Mouse (Mus musculus) CH12.LX (cell line): ENCODE results near the gene Dgcr2. TPM values are rescaled to one million over a fixed set of nuclear protein-coding genes. Genes with fewer than 3 reads are reported as not detected.

Source experiments
- DNase-seq: peaks from one replicate; pipeline ENCODE4 v3.0.0-alpha.2; 2013; ENCODE audit errors: extremely low read depth
- H3K27ac ChIP-seq: 2 replicates; pipeline ENCODE4 v1.5.1; 2012; ENCODE audit warnings: low read depth, mild to moderate bottlenecking, control low read depth, moderate library complexity; ENCODE audit not compliant: insufficient read depth
- H3K27me3 ChIP-seq: replicated peaks from 2 replicates; pipeline ENCODE3; 2012; ENCODE audit warnings: inconsistent platforms
- H3K36me3 ChIP-seq, 2 experiments: replicated peaks in 1 of 2; 2 replicates each; pipeline versions ENCODE3 to v1.6.1; 2012; ENCODE audit warnings: inconsistent platforms in 1 of 2, low read length in 1 of 2, mild to moderate bottlenecking in 1 of 2, mixed read lengths in 1 of 2, moderate library complexity in 1 of 2; ENCODE audit not compliant: control insufficient read depth in 1 of 2, insufficient read depth in 1 of 2
- H3K4me1 ChIP-seq, 2 experiments: 2 replicates each; pipeline ENCODE4 v1.6.1; 2012; ENCODE audit warnings: inconsistent platforms in 1 of 2, moderate library complexity in 1 of 2; ENCODE audit not compliant: insufficient read depth in 2 of 2, control insufficient read depth in 1 of 2
- H3K4me2 ChIP-seq: 2 replicates; pipeline ENCODE4 v1.6.1; 2012; ENCODE audit warnings: low read depth, mild to moderate bottlenecking, control low read depth; ENCODE audit not compliant: poor library complexity, insufficient read depth, severe bottlenecking
- H3K4me3 ChIP-seq, 3 experiments: fragments of 150-350 bp in 1 of 3; sonication (generic) in 1 of 3; replicated peaks in 1 of 3; 2 replicates each; pipeline versions ENCODE3 to v1.5.1; 2011 to 2012; ENCODE audit warnings: low read depth in 2 of 3, low read length in 2 of 3, mild to moderate bottlenecking in 2 of 3, moderate library complexity in 2 of 3, control low read depth in 1 of 3, improper control_type of control experiment in 1 of 3, inconsistent platforms in 1 of 3, mixed read lengths in 1 of 3; ENCODE audit not compliant: poor library complexity in 1 of 3
- H3K79me2 ChIP-seq: replicated peaks from 2 replicates; pipeline ENCODE4 v1.6.1; 2012; ENCODE audit warnings: mild to moderate bottlenecking, moderate library complexity; ENCODE audit not compliant: control insufficient read depth, poor library complexity, insufficient read depth, severe bottlenecking; ENCODE audit errors: extremely low read depth
- H3K9ac ChIP-seq: 2 replicates; pipeline ENCODE4 v1.6.1; 2012; ENCODE audit warnings: low read depth, mild to moderate bottlenecking, control low read depth, moderate library complexity; ENCODE audit not compliant: insufficient read depth
- H3K9me3 ChIP-seq: replicated peaks from 2 replicates; pipeline ENCODE3; 2012; ENCODE audit warnings: low read length, inconsistent platforms, mixed read lengths
- BHLHE40 ChIP-seq: IDR thresholded peaks from 2 replicates; pipeline ENCODE4 v1.6.1; 2011; ENCODE audit warnings: mild to moderate bottlenecking, low read depth, low read length, improper control_type of control experiment
- EP300 ChIP-seq: IDR thresholded peaks from 2 replicates; pipeline ENCODE4 v1.6.1; 2011; ENCODE audit warnings: low read length, improper control_type of control experiment
- ETS1 ChIP-seq: conservative IDR thresholded peaks from 2 replicates; pipeline ENCODE4 v1.6.1; 2012; ENCODE audit warnings: low read depth, mild to moderate bottlenecking, inconsistent platforms, low read length, improper control_type of control experiment, moderate library complexity
- HCFC1 ChIP-seq: IDR thresholded peaks from 2 replicates; pipeline ENCODE4 v1.6.1; 2012; ENCODE audit warnings: low read depth, mild to moderate bottlenecking, inconsistent platforms, low read length, improper control_type of control experiment
- IRF4 ChIP-seq: IDR thresholded peaks from 2 replicates; pipeline ENCODE4 v1.6.1; 2014; ENCODE audit warnings: low read depth, mild to moderate bottlenecking, inconsistent platforms, low read length, improper control_type of control experiment
- JUND ChIP-seq: conservative IDR thresholded peaks from 2 replicates; pipeline ENCODE4 v1.6.1; 2011; ENCODE audit warnings: low read depth, low read length, improper control_type of control experiment
- MAFK ChIP-seq: IDR thresholded peaks from 2 replicates; pipeline ENCODE4 v1.6.1; 2011; ENCODE audit warnings: low read length, improper control_type of control experiment; ENCODE audit not compliant: insufficient replicate concordance
- MAZ ChIP-seq: IDR thresholded peaks from 2 replicates; pipeline ENCODE4 v1.6.1; 2012; ENCODE audit warnings: low read depth, mild to moderate bottlenecking, inconsistent platforms, low read length, improper control_type of control experiment, moderate library complexity
- MXI1 ChIP-seq: IDR thresholded peaks from 2 replicates; pipeline ENCODE4 v1.6.1; 2011; ENCODE audit warnings: mild to moderate bottlenecking, low read depth, low read length, improper control_type of control experiment
- NELFE ChIP-seq: IDR thresholded peaks from 2 replicates; pipeline ENCODE4 v1.6.1; 2011; ENCODE audit warnings: low read depth, low read length, improper control_type of control experiment
- NRF1 ChIP-seq: IDR thresholded peaks from 2 replicates; pipeline ENCODE4 v1.6.1; 2014; ENCODE audit warnings: low read depth, mild to moderate bottlenecking, inconsistent platforms, low read length, improper control_type of control experiment, moderate library complexity
- TCF12 ChIP-seq: IDR thresholded peaks from 2 replicates; pipeline ENCODE4 v1.6.1; 2014; ENCODE audit warnings: low read depth, mild to moderate bottlenecking, inconsistent platforms, low read length, improper control_type of control experiment
- USF1 ChIP-seq: IDR thresholded peaks from 2 replicates; pipeline ENCODE4 v1.6.1; 2014; ENCODE audit warnings: low read depth, mild to moderate bottlenecking, inconsistent platforms, low read length, improper control_type of control experiment
- USF2 ChIP-seq: conservative IDR thresholded peaks from 2 replicates; pipeline ENCODE4 v1.6.1; 2011; ENCODE audit warnings: low read depth, low read length, improper control_type of control experiment
- ZNF384 ChIP-seq: IDR thresholded peaks from 2 replicates; pipeline ENCODE4 v1.6.1; 2012; ENCODE audit warnings: low read depth, low read length, improper control_type of control experiment, inconsistent platforms
- dilution Hi-C: fragments of 300-500 bp; cut with MboI; formaldehyde crosslinking; loops from 2 replicates; pipeline ENCODE4 v1.14.3; 2020; ENCODE audit warnings: low sequenced_read_pairs; ENCODE audit not compliant: extremely low pct_unique_long_range_greater_than_20kb, extremely low pct_ligation_motif_present
- in situ Hi-C: fragments of 300-500 bp; cut with MboI; formaldehyde crosslinking; loops from 3 replicates; pipeline ENCODE4 v1.14.3; 2019; ENCODE audit warnings: low sequenced_read_pairs, low pct_ligation_motif_present, low pct_unique_long_range_greater_than_20kb, mixed read lengths
- polyA plus RNA-seq: library from polyadenylated mRNA; unstranded; fragments of >175 nt; gene quantifications from 2 replicates; pipeline ENCODE4 v1.2.1, GENCODE M21; 2012; ENCODE audit warnings: low read depth; ENCODE audit not compliant: insufficient read length
- total RNA-seq, 2 experiments: library from RNA; depleted of rRNA; stranded (reverse); fragments of 300-350 nt in 1 of 2; fragments of >200 nt in 1 of 2; gene quantifications; 2 replicates each; pipeline ENCODE4 v1.2.3; 2012 to 2014

Dgcr2 gene
- total and polyA plus RNA-seq, 3 experiments: 41.5 to 54.8 (median 48.0) TPM

- H3K27me3 ChIP-seq: no peaks in the 10 kb centered on the region
- DNase-seq: no peak
- dilution Hi-C loops: no loop called here
- H3K9me3 ChIP-seq: no peaks in the 10 kb centered on the region
- peaks cover 18% of the 10 kb centered on the region for H3K79me2 ChIP-seq
- no peak overlapping the region for H3K9ac ChIP-seq
- peaks cover 26 to 79% of the 10 kb centered on the region in 2 experiments for H3K36me3 ChIP-seq
- H3K4me2 ChIP-seq: no peak overlapping the region
- TF ChIP-seq IRF4 (no peak), BHLHE40 (no peak), JUND (no peak), EP300 (no peak), NELFE (no peak), MAZ (no peak), USF1 (no peak)
- peaks cover 0 to 13% of the 10 kb centered on the region in 2 experiments; a peak in 2 of 4 replicates for H3K4me1 ChIP-seq
- in situ Hi-C loops: no loop called here
- no peak overlapping the region for H3K4me3 ChIP-seq
- H3K27ac ChIP-seq: no peak overlapping the region
Observed at GRCm38 (mm10) chr16:17872995-17873394, 25.4 kb downstream of the Dgcr2 start.

GRCm38 (mm10) chr16:17871248-17871647 is 27.1 kb downstream of the Dgcr2 start:
- Histone ChIP-seq H3K27ac (no peak overlapping the region), H3K9ac (no peak overlapping the region), H3K36me3 (peaks cover 29 to 81% of the 10 kb centered on the region in 2 experiments), H3K4me2 (no peak overlapping the region), H3K79me2 (peaks cover 15% of the 10 kb centered on the region), H3K9me3 (no peaks in the 10 kb centered on the region), H3K4me1 (peaks cover 0 to 13% of the 10 kb centered on the region in 2 experiments; a peak in 2 of 4 replicates), H3K27me3 (no peaks in the 10 kb centered on the region), H3K4me3 (no peak overlapping the region)
- dilution Hi-C loops (no loop called here), in situ Hi-C loops (no loop called here)
- DNase-seq: no peak
- TF ChIP-seq ETS1 (no peak), NRF1 (no peak), TCF12 (no peak), JUND (no peak), IRF4 (no peak), BHLHE40 (no peak), MXI1 (no peak), HCFC1 (no peak), MAFK (no peak), ZNF384 (no peak), USF2 (no peak)
